Mouse (Mus musculus): ENCODE results near the gene Mylk3.

Mylk3 gene

DNA sequence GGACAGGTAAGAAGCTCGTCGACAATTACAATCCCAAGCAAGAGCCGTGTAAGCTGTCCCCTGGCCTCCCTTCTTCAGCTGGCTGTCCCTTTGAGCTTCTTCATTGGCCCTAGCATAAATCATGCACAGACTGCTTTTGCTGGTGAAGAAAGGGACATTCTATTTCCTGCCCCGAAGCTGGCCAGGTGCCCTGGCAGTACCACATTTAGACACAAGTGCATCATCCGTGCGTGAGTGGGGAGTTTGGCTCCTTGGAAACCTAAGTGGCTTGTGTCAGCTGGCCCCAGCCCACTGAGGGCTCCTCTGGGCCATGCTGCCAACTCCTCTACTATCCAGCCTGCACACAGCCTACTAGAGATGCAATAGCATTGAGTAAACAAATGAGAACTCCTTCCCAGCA is at the start of gene Mylk3:
TSS of gene Mylk3 (minus strand) at position 141 of the 400 bp plus-strand sequence.
- no peak for DNase-seq

DNA sequence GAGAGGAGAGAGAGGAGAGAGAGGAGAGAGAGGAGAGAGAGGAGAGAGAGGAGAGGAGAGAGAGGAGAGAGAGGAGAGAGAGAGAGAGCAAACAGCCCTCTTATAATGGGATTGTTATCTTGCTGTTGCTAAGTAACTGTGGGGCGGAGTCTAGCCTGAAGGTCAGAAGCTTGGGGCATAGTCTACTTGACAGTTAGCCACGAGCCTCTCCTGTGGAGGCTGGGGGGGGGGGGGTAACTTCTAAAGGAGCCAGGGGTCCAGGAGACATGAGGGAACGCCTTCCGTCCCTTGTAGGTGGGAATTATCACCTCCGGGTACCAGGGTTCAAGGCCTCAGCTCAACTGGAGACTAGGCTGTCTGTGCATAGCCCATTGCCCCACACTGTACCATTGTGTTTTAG is 49.6 kb upstream of the Mylk3 start:
- DNase-seq, result peak; percentile 74 to 82

DNA sequence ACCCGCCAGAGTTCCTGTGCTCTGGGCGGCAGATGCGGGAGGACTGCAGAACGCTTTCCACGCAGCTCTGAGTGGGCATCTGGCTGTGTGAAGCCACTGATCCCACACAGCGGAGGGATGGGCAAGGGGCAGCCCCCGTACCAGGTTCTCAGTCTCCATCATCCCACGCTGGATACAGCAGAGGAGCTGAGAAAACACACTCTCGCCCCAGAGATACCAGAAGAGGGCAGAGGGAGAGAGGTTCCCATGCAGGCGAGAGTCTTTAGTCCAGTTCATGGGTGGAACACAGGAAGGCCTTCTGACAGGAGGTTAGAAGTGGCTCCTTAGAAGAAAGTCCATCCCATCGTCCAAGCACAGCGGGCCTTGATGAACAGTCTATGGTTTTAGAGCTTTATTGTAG is 48.7 kb upstream of the Mylk3 start:
- no peak for DNase-seq

DNA sequence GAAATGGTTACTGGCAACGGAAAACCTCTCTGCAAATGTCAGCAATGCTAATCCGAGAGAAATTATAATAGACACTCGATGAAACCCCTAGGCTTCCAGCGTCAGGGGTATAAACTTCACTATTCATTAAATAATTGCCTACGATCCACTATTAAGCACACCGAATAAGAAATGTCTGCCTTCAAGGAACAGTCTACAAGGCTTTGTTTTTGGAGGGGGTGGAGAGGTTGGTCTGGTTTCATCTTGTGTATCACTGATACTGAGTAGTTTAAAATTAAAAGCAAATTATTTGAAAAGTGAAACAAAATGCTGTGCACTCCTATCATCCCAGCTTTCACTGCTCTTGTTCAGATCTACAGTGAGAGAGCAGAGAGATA is 46.9 kb upstream of the Mylk3 start:
- no peak for DNase-seq

DNA sequence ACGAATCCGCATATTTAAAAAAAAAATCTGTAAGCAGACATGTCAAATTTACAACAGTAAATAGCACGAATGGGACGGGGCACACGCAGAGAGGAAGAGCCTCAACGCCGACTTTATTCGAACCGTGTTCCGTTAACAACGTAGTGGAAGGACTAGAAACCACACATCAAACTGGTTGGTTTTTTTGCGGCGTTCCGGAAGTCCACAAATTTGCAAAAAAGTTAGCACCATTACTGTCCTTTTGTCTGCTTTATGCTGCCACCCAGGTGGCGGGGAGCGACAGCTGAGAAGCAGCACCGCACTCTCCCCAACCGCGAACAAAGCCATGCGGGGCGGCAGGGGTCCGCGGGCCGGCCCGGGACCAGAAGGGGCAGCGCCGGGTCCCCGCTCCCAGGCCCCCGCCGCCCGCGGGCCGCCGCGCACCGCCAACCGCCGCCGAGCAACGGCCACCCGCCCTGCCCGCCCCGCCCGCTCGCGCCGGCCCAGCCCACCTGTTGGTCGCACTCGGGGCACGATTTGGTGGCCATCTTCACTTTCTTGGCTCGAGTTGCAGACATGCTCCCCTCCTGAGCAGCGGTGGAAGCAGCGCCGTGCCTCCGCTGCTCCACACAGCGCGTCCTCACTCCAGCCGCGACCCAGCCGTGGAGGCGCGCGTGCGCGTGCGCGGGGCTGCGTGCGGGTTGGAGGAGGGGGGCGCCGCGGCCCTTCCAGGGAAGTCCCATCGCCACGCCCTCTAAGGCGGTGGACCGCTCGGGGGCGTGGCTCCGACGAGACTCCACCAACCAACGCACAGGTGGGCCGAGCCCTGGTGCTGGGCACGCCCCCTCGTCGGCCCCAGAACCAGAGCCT is 46.2 kb upstream of the Mylk3 start, which contains the start of gene 4921524J17Rik:
TSS of gene 4921524J17Rik (minus strand) at position 666 of the 849 bp plus-strand sequence.
- peak; percentile 97 to 99 for DNase-seq

DNA sequence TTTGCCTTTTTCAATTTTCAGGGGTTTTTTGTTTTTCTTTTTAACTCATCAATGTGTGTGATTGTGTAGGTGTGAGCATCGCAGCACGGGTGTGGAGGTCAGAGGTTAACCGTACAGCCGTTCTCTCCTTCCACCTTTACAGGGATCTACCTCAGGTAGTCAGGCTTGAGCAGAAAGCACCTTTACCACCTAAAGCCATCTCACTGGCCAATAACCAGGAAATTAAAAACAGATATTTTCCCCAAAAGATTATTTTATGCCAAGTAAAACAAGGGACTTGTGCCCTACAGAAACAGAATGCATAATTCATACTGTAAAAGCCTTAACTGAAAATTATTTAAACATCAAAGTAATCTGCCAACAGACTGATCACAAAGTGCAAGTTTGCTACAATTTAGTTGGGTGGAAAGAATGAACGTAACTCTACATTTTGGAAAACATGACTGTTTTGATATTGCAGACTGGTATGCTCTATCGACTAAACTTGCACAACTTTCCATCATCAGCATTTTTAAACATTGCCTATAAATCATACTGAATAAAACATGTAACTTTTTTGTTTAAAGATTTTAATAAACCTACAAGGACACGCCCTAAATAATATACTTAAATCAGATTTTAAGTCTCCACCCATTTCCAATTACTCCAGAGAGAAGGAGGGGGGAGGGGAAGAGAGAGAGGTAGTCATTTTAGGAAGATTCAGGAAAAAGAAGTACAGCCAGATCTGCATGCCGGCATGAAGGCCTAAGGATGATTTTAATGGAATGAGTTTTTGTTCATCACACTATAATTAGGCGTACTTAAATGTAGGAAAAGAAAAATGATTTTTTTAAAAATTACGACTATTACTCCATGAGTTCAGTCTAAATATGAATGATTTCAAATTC is 45.4 kb upstream of the Mylk3 start:
- DNase-seq, result no peak

DNA sequence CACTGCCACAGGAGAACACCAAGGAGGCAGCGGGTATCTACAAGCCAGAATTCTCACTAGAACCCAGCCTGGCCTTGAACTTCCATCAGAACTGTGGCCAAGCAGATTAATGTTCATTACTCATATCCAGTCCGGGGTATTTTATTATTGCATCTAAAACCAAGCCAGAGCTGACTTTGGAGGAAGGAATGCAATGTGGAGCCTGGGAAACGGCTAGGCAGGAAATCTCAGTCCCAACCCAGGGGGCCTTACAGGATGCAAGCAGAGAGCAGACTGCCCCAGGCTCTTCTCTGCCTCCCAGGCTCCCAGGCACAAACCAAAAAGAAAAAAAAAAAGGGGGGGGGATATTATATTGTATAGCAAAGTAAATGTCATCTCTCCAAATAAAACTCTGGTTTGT is 44.7 kb upstream of the Mylk3 start:
- peak; percentile 47 to 55 for DNase-seq

DNA sequence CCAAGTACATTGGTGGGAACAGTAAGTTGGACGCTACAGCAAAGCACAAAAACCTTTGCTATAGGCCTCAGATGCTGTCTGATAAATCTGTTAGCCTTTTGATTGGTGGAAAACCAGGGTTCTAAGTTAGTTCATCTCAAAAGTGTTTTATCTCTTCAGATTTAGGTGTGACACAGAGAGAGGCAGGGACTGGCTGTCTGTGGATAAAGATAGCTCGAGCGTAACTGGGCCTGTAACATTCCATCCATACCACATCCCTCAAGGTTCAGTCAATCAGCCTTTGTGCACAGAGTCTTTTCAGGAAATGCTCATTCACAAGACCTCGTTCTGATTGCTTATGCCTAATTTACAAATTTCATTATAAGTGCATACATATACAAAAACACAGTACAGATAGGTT is 43.1 kb upstream of the Mylk3 start:
- DNase-seq, result no peak

DNA sequence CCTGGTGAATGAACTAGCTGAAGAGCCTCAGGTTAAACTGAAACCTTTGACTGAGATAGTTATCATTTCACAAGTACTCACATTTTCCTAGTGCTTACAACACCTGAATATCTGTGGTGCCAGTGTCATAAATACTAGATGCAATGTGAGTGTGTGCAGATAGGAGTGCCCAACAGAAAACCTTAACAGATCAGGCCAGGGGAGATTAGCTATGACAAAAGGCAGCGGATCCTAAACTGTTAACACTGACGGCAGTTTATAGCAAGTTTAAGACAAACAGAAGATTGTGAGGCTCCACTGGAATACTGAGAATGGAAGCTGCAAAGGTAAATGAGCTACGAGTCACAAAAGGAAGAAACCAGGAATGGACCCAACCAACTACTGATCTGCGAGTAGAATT is 40.9 kb upstream of the Mylk3 start:
- DNase-seq, result no peak

DNA sequence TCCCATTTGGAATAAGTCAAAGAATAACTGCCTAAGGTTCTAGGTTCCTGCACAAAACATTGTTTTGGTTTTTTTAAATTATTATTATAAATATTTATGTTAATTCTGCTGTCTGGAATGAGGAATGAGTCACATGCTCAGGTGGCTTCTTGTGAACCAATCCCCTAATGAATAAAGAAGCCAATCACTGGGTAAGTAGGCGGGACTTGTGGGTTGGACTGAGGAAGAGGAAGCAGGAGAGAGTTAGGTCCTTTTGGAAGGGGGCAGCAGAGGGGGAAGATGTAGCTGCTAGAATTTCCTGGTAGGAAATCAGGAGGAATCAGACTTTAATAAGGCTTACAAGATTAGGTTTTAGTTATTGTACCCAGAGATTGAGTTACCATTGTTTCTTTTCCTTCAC is 35.2 kb upstream of the Mylk3 start:
- no peak for DNase-seq

DNA sequence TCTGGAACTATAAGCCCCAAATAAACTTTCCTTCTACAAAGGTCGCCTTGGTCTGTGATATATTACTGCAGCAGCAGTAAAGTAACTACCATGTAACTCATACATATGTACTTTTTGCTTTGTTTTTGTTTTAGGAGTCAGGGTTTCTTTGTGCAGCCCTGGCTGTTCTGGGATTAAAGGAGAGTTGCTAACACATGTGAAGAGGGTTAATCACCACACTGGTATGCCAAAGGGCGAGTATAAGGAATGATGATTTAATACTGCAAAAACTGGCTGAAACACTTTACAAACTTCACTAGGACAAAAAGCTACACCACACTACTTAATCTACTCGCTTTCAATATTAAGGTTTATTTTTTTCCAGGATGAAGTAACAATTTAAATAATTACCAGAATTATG is 22.4 kb upstream of the Mylk3 start:
- no peak for DNase-seq

DNA sequence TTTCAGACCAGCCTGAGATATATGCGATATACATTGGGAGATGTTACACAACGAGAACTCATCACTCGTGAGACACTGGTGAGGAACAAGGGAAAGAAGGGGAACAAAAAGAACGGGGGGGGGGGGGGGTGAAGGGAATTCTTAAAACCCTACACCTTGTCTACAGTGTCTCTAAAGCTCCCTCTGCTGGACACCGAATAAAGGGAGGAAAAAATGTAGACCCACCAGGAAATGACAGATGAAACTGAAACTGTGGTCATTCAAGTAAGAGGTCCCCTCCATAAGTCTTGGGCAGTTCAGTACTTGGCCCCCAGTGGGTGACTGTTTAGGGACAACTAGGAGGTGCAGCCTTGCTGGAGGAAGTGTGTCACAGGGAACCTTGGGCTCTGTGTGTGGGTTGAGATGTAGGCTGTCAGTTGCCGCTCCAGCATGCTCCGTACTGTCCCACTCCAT is 21.9 kb upstream of the Mylk3 start:
- peak in 1 of 2 experiments; percentile 52 for DNase-seq

DNA sequence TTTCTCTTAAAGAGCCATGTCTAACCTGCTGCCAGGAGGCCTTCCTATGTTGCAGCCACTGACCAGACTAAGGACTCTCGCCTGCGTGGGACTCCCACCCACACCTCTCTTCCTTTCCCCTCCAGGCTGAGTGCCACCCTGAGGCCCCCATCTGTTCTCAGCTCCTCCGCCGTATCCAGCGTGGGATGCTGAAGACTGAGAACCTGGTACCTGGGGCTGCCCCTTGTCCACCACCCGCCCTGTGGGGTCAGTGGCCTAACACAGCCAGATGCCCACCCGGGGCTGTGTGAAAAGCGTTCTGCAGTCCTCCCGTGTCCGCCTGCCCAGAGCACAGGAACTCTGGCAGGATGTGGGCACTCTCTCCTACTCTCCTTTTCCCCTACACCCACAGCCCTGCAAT is 19.8 kb upstream of the Mylk3 start:
- no peak for DNase-seq

DNA sequence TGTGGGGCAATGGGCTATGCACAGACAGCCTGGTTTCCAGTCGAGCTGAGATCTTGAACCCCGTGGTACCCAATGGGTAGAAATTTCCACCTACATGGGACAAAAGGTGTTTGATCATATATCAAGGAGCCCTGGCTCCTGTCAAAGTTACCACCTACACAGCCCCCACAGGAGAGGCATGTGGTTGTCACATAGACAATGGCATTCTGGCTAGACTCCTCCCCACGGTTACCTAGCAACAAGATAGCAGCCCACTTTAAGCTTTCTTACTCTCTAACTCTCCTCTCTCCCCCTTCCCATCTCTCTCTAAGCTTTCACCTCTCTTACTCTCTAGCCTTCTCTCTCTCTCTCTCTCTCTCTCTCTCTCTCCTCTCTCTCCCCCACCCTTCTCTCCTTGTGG is 19.3 kb upstream of the Mylk3 start:
- DNase-seq, result no peak

DNA sequence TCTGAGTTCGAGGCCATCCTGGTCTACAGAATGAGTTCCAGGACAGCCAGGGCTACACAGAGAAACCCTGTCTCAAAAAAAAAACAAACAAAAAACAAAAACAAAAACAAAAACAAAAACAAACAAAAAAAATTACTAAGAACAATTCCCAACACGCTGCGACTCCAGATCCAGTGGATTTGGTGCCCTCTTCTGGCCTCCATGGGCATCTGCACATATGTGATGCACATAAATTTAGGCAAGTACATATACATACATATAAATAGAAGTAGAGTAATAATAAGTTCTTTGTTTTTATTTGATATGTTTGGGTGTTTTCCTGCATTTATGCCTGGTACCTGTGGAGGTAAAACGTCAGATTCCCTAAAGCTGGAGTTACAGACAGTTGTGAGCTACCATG is 12.4 kb upstream of the Mylk3 start:
- no peak for DNase-seq

DNA sequence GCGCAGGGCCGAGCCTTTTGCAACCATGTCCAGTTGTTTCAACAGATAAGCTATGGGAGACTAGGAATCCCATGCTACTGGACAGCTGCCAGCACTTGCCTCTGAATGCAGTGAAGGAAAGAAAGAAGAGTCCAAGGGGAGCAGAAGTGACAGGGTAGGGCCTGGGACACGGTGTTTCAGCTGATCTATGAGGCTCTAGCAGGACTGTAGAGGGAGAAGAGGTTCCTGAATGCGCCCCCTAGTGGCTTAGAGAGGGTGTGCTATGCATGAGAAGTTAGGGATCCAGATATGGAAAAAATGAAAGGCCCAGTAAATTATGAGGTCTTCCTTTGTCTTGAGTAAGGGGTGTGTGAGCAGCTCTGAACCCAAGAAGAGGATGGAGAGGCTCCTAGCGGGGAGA is 11.4 kb upstream of the Mylk3 start:
- DNase-seq, result peak; percentile 47 to 73

DNA sequence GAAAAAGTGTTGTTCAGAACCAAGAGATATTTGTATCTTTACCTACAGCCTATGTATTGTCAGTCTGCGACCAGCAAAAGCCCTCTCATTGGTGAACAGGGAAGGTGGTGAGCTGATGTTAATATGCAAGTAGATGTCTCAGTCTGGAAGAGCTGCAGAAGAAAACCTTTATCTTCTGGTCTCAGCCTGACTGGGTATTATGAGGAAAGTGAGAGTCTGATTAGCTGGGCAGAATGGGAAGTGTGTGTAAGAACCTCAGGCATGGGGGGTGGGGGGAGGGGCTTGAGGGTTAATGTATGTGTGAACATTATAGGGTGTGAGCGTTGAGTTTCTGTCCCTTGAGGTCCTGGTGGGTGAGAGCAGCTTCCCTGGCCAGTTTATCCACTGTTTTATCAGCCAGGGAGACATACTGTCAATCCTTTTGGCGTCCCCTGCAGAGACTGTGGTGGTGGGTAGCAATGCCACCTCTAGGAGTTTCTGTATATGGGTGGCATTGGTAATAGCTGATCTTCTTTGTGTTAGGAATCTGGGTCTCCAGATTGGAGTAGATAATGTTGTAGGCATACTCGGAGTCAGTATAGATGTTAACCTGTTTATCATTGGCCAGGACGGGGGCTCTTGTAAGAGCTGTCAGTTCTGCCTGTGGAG is 10.4 kb upstream of the Mylk3 start:
- DNase-seq, result no peak

DNA sequence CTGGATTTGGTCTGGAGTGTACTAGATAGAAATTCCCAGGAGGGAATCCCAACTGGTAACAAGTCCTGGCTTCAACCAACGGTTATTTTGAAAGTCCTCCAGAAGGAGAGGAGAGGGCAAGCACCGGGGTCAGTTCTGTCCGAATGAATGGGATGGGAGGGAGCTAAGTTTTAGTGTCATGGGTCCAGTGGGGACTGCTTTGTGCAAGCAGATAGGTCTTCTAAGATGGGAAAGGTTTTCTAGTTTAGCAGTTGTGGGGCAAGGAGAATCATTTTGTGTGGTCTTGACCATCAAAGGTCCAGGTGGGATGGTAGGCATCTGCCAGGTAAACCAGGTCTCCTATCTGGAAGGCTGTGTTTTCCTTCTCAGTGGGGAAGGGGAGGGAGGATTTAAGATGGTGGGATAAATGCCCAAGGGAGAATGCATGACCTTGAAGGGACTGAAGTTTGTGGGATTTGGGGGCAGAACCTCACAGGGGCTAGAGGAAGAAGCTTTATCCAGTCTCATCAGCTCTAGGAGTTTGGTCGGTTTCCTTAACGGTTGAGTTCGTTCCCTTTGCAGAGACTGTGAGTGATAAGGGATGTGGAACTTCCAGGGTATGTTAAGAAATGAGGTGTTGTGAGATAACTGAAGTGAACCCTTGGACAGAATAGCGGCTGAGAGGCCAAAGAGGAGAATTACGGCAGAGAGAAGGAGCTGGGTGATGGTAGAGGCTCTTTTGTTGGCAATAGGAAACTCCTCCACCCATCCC is 9.7 kb upstream of the Mylk3 start:
- DNase-seq, result no peak

DNA sequence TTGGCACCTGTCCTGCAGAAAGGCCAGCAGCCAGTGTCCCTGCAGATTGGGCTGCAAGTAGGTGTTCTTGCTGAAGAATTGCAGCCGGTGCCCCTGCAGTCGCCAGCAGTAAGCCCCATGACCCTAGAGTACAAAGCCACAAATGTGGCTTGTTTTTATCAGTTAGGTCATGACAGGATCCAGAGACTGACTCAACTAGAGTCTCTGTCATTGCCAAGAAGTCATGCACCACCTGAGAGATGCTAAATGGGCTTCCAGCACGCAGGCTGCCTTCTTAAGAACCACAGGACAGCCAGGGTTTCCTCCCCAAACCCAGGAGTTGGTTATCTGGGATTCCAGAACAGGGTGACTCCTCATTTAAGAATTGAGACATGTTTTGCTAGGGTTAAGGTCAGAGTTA is 8.9 kb upstream of the Mylk3 start:
- DNase-seq, result no peak

DNA sequence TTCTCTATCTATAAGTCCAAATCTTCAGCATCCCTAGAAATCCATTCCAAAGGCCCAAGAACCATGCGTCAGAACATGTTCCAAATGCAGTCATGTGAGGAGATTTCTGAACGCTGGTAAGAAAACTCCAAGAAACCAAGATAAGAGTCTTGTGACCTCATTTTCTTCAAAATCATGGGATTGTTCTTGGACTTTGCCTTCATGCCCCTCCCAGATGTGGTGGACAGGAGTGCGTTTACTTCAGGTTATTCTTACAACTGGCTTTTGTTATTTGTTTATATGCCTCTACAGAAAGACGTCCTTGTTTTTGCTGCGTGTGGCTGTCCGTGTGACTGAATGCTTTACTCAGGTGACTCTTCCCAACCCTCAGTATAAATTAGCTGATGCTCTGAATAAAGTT is 7.1 kb upstream of the Mylk3 start:
- DNase-seq, result no peak

DNA sequence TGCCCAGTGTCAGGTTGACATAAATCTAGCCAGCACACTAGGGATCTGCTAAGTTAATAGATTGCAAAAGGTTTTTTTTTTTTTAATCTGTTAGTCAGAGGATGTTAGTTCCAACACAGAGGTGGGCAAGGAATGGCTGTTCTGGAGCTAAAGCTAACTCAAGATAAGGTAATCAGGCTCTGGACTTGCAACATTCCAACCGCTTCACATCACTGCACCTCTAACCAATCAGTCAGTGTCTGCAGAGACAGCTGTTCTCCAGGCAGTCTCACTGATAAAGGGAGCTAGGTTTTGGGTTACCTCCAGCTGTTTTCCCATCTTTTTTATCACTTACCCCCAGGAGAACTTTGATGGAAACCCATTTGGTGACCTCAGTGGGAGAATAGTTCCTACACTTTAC is 5.3 kb upstream of the Mylk3 start:
- DNase-seq, result no peak

DNA sequence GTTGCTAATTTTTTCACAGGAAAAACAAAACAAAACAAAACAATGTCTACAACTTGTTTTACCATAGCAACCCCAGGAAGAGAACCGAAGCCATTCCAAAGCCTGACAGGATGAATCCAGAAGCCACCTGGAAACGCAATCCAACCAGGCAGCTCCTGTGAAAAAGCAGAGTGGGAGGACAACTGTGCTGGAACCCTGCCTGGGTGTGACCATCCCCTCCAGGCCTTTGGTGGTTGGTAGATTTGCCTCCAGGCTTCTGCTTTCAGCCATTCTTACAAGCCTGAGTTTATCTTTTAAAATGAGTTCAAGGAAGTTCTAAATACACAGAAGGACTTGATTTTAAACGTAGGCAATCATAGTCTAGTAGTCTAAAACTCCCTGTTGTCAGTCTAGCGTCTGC is 4.2 kb downstream of the Mylk3 start:
- no peak for DNase-seq

DNA sequence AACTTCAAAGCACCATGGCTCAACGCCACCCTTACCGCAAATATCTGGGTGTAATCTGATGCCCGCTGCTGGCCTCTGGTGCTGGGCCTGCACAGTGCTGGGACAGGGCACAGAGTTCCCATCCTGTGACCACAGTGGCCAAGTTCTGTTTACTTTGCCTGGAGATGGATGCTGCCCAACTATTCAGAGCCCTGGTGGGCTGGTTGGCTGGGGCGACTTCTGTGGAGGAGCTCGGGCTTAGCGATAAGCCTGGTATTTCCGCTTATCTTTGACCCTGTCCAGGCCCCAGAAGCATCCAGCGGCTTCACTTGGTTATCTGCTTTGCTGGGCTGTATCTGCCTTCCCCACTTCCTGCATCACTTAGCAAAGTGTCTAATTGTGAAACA is 5.3 kb downstream of the Mylk3 start:
- peak; percentile 44 to 65 for DNase-seq

Data from kidney, postnatal 25 days (tissue).